Mouse (Mus musculus) adrenal gland, adult (tissue): Measurements from ENCODE around the gene Rps9.
"Not testable (repeated sequence)": the region's sequence is repeated elsewhere in the genome, so short reads cannot be mapped to it uniquely, and the experiment has no call there.

Experiments used
- DNase-seq, 2 experiments: peaks; one replicate each; pipeline ENCODE4 v3.0.0; 2022 to 2023; ENCODE audit warnings: low spot score in 1 of 2; ENCODE audit not compliant: inconsistent age in 2 of 2

The Rps9 gene

GRCm38 (mm10) chr7:3694949-3695305 lies 8.9 kb upstream of the Rps9 start:
- DNase-seq: peak in 1 of 2 experiments; percentile 50

DNA sequence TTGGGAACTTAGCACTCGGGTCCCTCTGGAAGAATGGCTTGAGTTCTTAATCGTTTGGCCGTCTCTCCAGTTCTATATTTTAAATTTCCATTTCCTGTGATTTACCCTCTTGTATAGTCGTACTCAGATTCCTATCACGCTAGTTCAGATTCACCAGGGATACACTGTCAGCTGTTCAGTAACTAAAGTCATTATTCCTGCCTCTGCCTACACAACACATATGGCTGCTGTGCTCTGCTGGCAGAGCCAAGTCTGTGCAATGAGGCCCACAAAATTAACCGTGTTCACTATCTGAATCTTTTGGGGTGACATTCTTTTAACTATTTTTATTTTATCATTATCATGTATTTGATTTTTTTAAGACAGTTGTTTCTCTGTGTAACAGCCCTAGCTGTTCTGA lies 5.3 kb upstream of the Rps9 start:
- DNase-seq: no peak

DNA sequence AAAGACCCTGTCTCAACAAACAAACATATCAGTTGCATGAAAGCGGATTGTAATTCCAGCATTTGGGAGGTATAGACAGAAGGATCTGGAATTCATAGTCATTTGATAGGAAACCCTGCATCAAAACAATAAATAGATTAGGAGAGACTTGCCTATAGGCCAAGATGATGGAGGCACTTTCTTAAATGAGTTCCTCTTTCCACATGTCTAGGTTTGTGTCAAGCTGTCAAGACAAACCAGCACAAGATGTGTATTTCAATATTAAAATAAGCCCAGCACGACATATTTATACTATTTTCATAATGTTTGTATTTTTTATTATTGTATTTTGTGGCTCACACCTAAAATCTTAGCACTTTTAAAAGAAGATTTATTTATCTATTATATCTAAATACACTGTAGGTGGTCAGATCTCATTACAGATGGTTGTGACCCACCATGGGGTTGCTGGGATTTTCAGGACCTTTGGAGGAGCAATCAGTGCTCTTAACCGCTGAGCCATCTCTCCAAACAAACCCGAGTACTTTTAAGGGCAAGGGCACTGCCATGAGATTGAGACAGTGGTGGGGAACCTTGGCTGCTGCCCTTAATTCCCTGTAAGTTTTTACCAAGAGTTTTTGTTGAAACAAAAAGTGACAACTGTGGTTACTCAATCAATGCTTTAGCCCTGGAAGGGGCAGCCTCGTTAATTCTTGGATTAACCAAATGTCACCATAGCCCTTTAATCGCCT lies 480 bp upstream of the Rps9 start:
- DNase-seq: peak in 1 of 2 experiments; percentile 30

DNA sequence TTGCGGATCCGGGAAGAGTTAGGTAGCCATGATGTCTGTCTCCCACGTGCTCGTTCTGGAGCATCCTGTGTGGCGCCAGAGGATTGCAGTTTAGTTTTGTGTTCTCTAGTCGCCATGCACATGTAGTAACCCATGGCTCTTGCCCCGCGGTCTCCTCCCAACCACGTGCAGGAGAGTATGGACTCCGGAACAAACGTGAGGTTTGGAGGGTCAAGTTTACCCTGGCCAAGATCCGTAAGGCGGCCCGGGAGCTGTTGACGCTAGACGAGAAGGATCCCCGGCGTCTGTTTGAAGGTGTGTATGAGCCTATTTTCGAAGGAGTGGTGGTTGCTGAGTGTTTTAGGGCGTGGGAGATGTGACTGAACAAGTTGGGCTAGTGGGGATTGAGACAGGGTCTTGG lies 682 bp downstream of the Rps9 start:
- no peak for DNase-seq

DNA sequence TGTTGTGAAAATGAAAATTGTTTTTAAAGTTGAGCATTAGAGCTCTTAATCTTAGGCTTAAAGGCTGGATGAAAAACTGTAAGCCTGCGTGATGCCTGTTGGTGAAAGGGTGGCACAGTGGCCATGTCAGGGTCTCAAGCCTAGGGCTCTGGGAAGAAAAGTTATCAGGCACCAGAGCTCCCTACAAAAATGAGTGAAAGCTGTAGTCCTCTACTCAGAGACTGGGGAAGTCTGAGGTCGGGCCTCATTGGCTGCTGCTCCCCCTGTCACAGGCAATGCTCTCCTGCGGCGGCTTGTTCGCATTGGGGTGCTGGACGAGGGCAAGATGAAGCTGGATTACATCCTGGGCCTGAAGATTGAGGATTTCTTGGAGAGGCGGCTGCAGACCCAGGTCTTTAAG lies 1.7 kb downstream of the Rps9 start:
- DNase-seq: peak in 1 of 2 experiments; percentile 57

DNA sequence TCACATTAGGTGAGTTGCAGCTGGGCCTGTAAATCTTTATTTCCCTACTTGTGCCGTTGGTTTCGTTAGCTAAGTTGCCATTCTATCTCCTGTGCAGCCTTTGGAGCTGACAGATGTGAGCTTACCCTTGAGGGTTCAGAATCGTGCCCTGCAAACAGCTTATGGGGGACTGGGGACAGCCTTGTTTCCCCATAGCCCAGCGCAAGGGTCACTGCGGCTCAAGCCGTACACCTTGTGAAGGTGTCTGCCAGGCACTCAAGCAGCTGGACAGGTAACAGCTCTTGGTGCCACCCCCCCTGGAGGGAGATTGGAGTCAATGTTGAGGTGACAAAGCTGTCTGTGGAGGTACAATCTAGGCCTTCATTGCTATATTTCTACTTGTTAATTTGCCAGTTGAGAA lies 2.1 kb downstream of the Rps9 start:
- peak in 1 of 2 experiments; percentile 48 for DNase-seq

GRCm38 (mm10) chr7:3706343-3706934 lies 2.6 kb downstream of the Rps9 start:
- DNase-seq: peak in 1 of 2 experiments; percentile 53

DNA sequence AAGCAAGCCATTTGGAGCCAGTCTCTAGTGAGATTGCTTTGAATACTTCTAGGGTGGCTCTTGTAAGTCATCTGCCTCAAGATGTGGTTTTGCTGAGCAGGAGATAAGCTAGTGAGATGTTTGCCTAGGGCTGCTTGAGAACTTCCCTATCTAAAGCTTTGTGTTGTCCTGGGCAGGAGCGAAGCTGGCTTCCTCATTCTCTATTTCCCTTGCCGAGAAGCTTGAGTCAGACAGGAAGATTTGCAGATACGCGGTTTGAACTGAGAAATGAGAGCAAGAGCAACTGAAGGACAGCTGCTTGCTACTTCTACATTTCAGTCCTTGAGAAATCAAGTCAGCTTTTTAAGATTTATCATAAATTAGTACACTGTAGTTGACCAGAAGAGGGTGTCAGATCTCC lies 3.2 kb downstream of the Rps9 start:
- DNase-seq: peak in 1 of 2 experiments; percentile 65

GRCm38 (mm10) chr7:3707568-3708413 lies 4.0 kb downstream of the Rps9 start:
- peak in 1 of 2 experiments; percentile 30 for DNase-seq

DNA sequence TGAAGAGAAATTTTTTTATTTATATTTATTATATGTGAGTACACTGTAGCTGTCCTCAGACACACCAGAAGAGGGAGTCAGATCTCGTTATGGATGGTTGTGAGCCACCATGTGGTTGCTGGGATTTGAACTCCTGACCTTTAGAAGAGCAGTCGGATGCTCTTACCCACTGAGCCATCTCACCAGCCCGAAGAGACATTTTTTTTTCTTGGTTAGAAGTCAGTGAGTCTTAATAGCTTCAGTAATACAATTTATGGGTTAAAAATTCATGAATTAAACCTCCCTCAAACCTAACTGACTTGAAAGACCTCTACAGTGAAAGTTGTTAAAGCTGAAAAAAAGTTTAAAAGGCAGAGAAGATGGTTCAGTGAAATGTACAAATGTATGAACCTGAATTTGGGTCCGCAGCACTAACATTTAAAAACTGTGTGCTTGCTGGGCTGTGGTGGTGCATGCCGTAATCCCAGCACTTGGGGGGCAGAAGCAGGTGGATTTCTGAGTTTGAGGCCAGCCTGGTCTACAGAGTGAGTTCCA lies 4.7 kb downstream of the Rps9 start:
- DNase-seq: not testable (repeated sequence)

- DNase-seq: peak in 1 of 2 experiments; percentile 51
These were observed 5.2 kb downstream of the Rps9 start for GRCm38 (mm10) chr7:3709000-3709399.

DNA sequence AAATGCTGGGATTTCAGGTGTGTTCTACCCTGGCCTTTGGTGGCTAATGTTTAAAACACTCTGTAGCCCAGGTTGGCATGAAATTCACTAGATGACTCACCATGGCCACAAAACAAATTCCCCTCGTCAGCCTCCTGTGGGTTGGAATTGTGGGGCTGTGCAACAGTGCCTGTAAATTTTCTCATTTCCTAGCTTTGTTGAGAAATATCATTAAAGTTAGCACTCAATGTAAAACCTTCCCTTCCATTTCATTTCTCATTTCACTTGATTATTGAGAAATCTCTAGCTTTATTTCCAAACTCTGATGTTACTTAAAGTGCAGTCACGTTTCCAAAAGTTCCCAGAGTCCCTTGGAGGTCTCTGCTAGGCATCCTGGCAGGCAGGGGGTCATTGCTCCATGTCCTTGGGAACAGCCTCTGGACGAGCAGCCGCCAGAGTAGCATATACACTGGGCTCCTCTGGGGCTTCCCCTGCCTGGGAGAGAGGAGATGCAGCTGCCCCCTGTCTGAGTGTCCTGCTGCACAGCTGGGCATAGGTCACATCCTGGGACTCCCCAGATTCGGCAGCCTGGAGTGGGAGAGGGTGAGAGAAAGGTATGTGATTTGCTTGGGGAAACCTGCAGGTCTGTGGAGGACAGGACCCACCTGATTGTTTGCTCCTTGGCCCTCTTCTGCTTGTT lies 8.6 kb downstream of the Rps9 start:
- peak in 1 of 2 experiments; percentile 40 for DNase-seq

GRCm38 (mm10) chr7:3715249-3715648 lies 11.5 kb downstream of the Rps9 start:
- peak in 1 of 2 experiments; percentile 22 for DNase-seq

- DNase-seq: not testable (repeated sequence)
These were observed 16.5 kb downstream of the Rps9 start, which contains the start of gene Pirb for GRCm38 (mm10) chr7:3720268-3720667. Gene Pirb, minus strand, starts transcription at chr7:3720391.

DNA sequence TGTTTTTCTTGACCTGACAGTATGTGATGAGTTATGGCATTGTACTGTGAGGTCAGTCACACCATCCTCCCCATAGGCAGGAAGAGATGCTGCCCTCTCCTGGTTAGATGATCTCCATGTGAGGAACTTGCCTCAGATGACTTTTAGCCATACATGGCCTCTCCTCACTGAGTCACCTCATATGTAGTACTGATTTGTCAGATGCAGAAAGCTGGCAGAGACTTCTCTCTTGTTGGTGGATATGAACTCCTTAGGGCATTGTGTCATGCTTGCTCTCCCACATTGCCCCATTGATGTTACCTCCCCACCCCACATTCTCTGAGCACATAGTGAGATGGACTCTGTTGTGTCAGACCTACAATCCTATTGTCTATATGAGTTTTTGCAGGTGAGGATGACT lies 21.7 kb downstream of the Rps9 start:
- not testable (repeated sequence) for DNase-seq

- DNase-seq: not testable (repeated sequence)
These were observed 28.9 kb downstream of the Rps9 start for GRCm38 (mm10) chr7:3732675-3733074.
